Mouse (Mus musculus) MEL (cell line): Measurements from ENCODE around the gene Vangl1. TPM values are rescaled to one million over a fixed set of nuclear protein-coding genes. Genes with fewer than 3 reads are reported as not detected.

ENCODE experiments used
- DNase-seq: peaks from one replicate; pipeline ENCODE4 v3.0.0; 2011; ENCODE audit warnings: low read depth, low spot score
- H3K27ac ChIP-seq: 2 replicates; pipeline ENCODE4 v1.5.1; 2012; ENCODE audit warnings: low read depth, mild to moderate bottlenecking, control low read depth, low read length, moderate library complexity; ENCODE audit not compliant: control insufficient read depth
- H3K27me3 ChIP-seq, 2 experiments: fragments of 150-350 bp in 1 of 2; sonication (generic) in 1 of 2; 2 replicates each; pipeline ENCODE4 v1.6.1; 2012; ENCODE audit warnings: low read length in 2 of 2, mild to moderate bottlenecking in 2 of 2, improper control_type of control experiment in 1 of 2, moderate library complexity in 1 of 2; ENCODE audit not compliant: insufficient read depth in 2 of 2, control insufficient read depth in 1 of 2
- H3K36me3 ChIP-seq, 2 experiments: 2 replicates each; pipeline ENCODE4 v1.6.1; 2012 to 2014; ENCODE audit warnings: low read length in 2 of 2, improper control_type of control experiment in 1 of 2, inconsistent platforms in 1 of 2, mild to moderate bottlenecking in 1 of 2; ENCODE audit not compliant: insufficient read depth in 2 of 2, control insufficient read depth in 1 of 2
- H3K4me1 ChIP-seq, 2 experiments: fragments of 150-350 bp in 1 of 2; sonication (generic) in 1 of 2; 2 replicates each; pipeline ENCODE4 v1.6.1; 2012; ENCODE audit warnings: low read length in 2 of 2, improper control_type of control experiment in 1 of 2, mild to moderate bottlenecking in 1 of 2; ENCODE audit not compliant: insufficient read depth in 2 of 2, control insufficient read depth in 1 of 2
- H3K4me3 ChIP-seq, 2 experiments: fragments of 150-350 bp in 1 of 2; sonication (generic) in 1 of 2; 2 replicates each; pipeline ENCODE4 v1.5.1; 2012; ENCODE audit warnings: low read depth in 2 of 2, low read length in 2 of 2, mild to moderate bottlenecking in 2 of 2, moderate library complexity in 2 of 2, control low read depth in 1 of 2, improper control_type of control experiment in 1 of 2; ENCODE audit not compliant: control insufficient read depth in 1 of 2, insufficient read depth in 1 of 2
- H3K79me2 ChIP-seq: 2 replicates; pipeline ENCODE4 v1.6.1; 2012; ENCODE audit warnings: mild to moderate bottlenecking, low read length, moderate library complexity; ENCODE audit not compliant: control insufficient read depth, poor library complexity, insufficient read depth
- H3K9ac ChIP-seq: 2 replicates; pipeline ENCODE4 v1.6.1; 2012; ENCODE audit warnings: low read depth, mild to moderate bottlenecking, control low read depth, low read length, moderate library complexity; ENCODE audit not compliant: control insufficient read depth, poor library complexity, severe bottlenecking
- H3K9me3 ChIP-seq: fragments of 150-350 bp; sonication (generic); replicated peaks from 2 replicates; pipeline ENCODE4 v1.6.1; 2012; ENCODE audit warnings: mild to moderate bottlenecking, low read length, improper control_type of control experiment, moderate library complexity; ENCODE audit not compliant: insufficient read depth
- BHLHE40 ChIP-seq: IDR thresholded peaks from 2 replicates; pipeline ENCODE4 v1.6.1; 2012; ENCODE audit warnings: low read depth, mild to moderate bottlenecking, inconsistent platforms, low read length, improper control_type of control experiment, borderline replicate concordance
- CHD1 ChIP-seq: IDR thresholded peaks from 2 replicates; pipeline ENCODE4 v1.6.1; 2012; ENCODE audit warnings: low read depth, mild to moderate bottlenecking, inconsistent platforms, low read length, improper control_type of control experiment
- CTCF ChIP-seq, 3 experiments: IDR thresholded peaks in 2 of 3; conservative IDR thresholded peaks in 1 of 3; 2 replicates each; pipeline ENCODE4 v1.5.1; 2011 to 2012; ENCODE audit warnings: low read length in 3 of 3, low read depth in 2 of 3, mild to moderate bottlenecking in 2 of 3, improper control_type of control experiment in 1 of 3, inconsistent platforms in 1 of 3, mixed read lengths in 1 of 3, moderate library complexity in 1 of 3; ENCODE audit not compliant: control insufficient read depth in 1 of 3, insufficient read depth in 1 of 3, poor library complexity in 1 of 3, severe bottlenecking in 1 of 3
- GATA1 ChIP-seq: IDR thresholded peaks from 2 replicates; pipeline ENCODE4 v1.6.1; 2011; ENCODE audit warnings: low read depth, low read length, improper control_type of control experiment
- HCFC1 ChIP-seq: IDR thresholded peaks from 2 replicates; pipeline ENCODE4 v1.6.1; 2012; ENCODE audit warnings: low read depth, mild to moderate bottlenecking, inconsistent platforms, low read length, improper control_type of control experiment, moderate library complexity
- MAX ChIP-seq: IDR thresholded peaks from 2 replicates; pipeline ENCODE4 v1.6.1; 2011; ENCODE audit warnings: low read length, improper control_type of control experiment
- MYB ChIP-seq: IDR thresholded peaks from 2 replicates; pipeline ENCODE4 v1.6.1; 2011; ENCODE audit warnings: mild to moderate bottlenecking, low read depth, low read length, improper control_type of control experiment
- MYC ChIP-seq: IDR thresholded peaks from 2 replicates; pipeline ENCODE4 v1.6.1; 2011; ENCODE audit warnings: low read depth, mild to moderate bottlenecking, low read length, improper control_type of control experiment, moderate library complexity
- NELFE ChIP-seq: IDR thresholded peaks from 2 replicates; pipeline ENCODE4 v1.6.1; 2011; ENCODE audit warnings: low read depth, low read length, improper control_type of control experiment
- POLR2A ChIP-seq, 2 experiments: IDR thresholded peaks; 2 replicates each; pipeline ENCODE4 v1.6.1; 2011 to 2012; ENCODE audit warnings: low read length in 2 of 2, mild to moderate bottlenecking in 2 of 2, control low read depth in 1 of 2, improper control_type of control experiment in 1 of 2, low read depth in 1 of 2, moderate library complexity in 1 of 2; ENCODE audit not compliant: control insufficient read depth in 1 of 2, insufficient read depth in 1 of 2, poor library complexity in 1 of 2
- POLR2AphosphoS2 ChIP-seq: IDR thresholded peaks from 2 replicates; pipeline ENCODE4 v1.6.1; 2011; ENCODE audit warnings: low read length, improper control_type of control experiment
- POLR2AphosphoS5 ChIP-seq: IDR thresholded peaks from 2 replicates; pipeline ENCODE4 v1.6.1; 2012; ENCODE audit warnings: low read depth, borderline replicate concordance, mild to moderate bottlenecking, inconsistent platforms, low read length, moderate library complexity, mixed read lengths
- RCOR1 ChIP-seq: IDR thresholded peaks from 2 replicates; pipeline ENCODE4 v1.6.1; 2012; ENCODE audit warnings: low read depth, mild to moderate bottlenecking, inconsistent platforms, low read length, improper control_type of control experiment
- TAL1 ChIP-seq: IDR thresholded peaks from 2 replicates; pipeline ENCODE4 v1.6.1; 2012; ENCODE audit warnings: mild to moderate bottlenecking, inconsistent platforms, low read length, moderate library complexity, mixed read lengths
- ZC3H11A ChIP-seq: IDR thresholded peaks from 2 replicates; pipeline ENCODE4 v1.6.1; 2012; ENCODE audit warnings: low read depth, mild to moderate bottlenecking, inconsistent platforms, low read length, improper control_type of control experiment
- ZKSCAN1 ChIP-seq: IDR thresholded peaks from 2 replicates; pipeline ENCODE4 v1.6.1; 2012; ENCODE audit warnings: low read depth, mild to moderate bottlenecking, inconsistent platforms, low read length, improper control_type of control experiment, moderate library complexity
- ZMIZ1 ChIP-seq: IDR thresholded peaks from 2 replicates; pipeline ENCODE4 v1.6.1; 2012; ENCODE audit warnings: low read depth, mild to moderate bottlenecking, inconsistent platforms, low read length, improper control_type of control experiment, moderate library complexity
- polyA plus RNA-seq, 2 experiments: library from polyadenylated mRNA; stranded (reverse) in 1 of 2; unstranded in 1 of 2; fragments of >175 nt in 1 of 2; fragments of >200 nt in 1 of 2; gene quantifications; 2 replicates each; pipeline versions ENCODE4 v1.2.1 to v1.2.4; 2012; ENCODE audit warnings: low replicate concordance in 2 of 2, low read depth in 1 of 2; ENCODE audit not compliant: insufficient read length in 2 of 2, insufficient read depth in 1 of 2, missing spikeins in 1 of 2
- total RNA-seq: library from RNA; depleted of rRNA; stranded (reverse); fragments of 300-350 nt; gene quantifications from 2 replicates; pipeline ENCODE4 v1.2.3, GENCODE M21; 2012

The Vangl1 gene
- total and polyA plus RNA-seq, 3 experiments: 6.5 to 15.1 TPM; not detected in 1

DNA sequence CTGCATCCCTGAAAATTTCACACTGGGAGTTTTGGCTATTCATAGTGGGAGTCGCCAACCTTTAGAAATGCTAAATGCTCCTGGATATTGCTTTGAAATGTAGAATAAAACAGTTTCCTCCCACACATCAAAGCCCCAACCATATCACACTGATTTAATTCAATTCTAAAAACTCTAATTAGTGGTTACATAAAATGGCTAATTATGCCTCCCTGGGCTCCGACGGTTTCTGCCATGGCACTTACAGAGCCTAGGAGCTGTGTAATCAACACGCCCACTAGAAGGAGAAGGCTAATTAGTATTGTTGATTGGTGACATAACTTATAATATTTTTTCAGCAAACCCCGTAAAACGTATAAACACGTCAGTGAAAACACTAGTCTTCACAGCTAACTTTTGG, 1.4 kb downstream of the Vangl1 start:
- Histone ChIP-seq H3K4me3 (no peak overlapping the region), H3K27me3 (no peaks in the 10 kb centered on the region), H3K9me3 (no peaks in the 10 kb centered on the region), H3K79me2 (no peaks in the 10 kb centered on the region), H3K4me1 (no peaks in the 10 kb centered on the region), H3K36me3 (no peaks in the 10 kb centered on the region), H3K27ac (no peak overlapping the region), H3K9ac (no peak overlapping the region)
- TF ChIP-seq POLR2AphosphoS5 (no peak), MYB (no peak), POLR2A (IDR thresholded peaks at IDR 0.05; ENCODE audit: control insufficient read depth in 1 of 2, insufficient read depth in 1 of 2, low read depth in 1 of 2, low read length in 2 of 2, poor library complexity in 1 of 2) (no peak), HCFC1 (no peak), NELFE (no peak), RCOR1 (no peak), MYC (no peak), ZKSCAN1 (no peak), MAX (no peak), ZMIZ1 (no peak), GATA1 (no peak), CTCF (IDR thresholded peaks at IDR 0.05 in 2 of 3, conservative IDR thresholded peaks at IDR 0.05 in 1 of 3; ENCODE audit: control insufficient read depth in 1 of 3, insufficient read depth in 1 of 3, low read depth in 2 of 3, low read length in 3 of 3, poor library complexity in 1 of 3, severe bottlenecking in 1 of 3) (no peak)
- DNase-seq: no peak

DNA sequence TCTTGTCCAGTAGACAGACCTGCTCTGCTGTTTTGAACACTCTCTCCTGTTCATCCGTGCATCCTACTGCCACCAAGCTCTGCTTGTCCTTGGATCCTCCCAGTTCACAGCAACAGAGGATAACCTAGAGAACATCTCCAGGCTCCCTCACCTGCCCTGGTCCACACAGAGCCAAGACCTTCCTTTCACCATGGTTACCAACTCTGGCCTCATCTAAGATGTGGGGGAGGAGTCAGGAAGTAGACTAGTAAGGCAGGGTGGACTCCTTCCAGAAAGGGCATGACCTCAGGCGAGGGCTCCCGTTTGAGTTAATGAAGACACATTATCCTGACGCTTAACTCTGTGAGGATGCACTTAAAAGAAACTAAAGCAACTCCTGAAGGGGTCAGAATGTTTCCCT, 4.5 kb downstream of the Vangl1 start:
- Histone ChIP-seq H3K9ac (no peak overlapping the region), H3K4me1 (0 out of 4 replicates have a peak, but pooled peaks cover 0 to 2% of the 10 kb centered on the region in 2 experiments), H3K79me2 (no peaks in the 10 kb centered on the region), H3K9me3 (no peaks in the 10 kb centered on the region), H3K27me3 (no peaks in the 10 kb centered on the region), H3K36me3 (no peaks in the 10 kb centered on the region), H3K27ac (no peak overlapping the region), H3K4me3 (no peak overlapping the region)
- TF ChIP-seq ZC3H11A (no peak), CTCF (IDR thresholded peaks at IDR 0.05 in 2 of 3, conservative IDR thresholded peaks at IDR 0.05 in 1 of 3; ENCODE audit: control insufficient read depth in 1 of 3, insufficient read depth in 1 of 3, low read depth in 2 of 3, low read length in 3 of 3, poor library complexity in 1 of 3, severe bottlenecking in 1 of 3) (no peak), ZMIZ1 (no peak), TAL1 (no peak), POLR2AphosphoS5 (no peak), POLR2AphosphoS2 (no peak), BHLHE40 (no peak), GATA1 (no peak), CHD1 (no peak)
- no peak for DNase-seq
